Mouse (Mus musculus): Measurements from ENCODE around the gene Bach2.

Bach2 gene

DNA sequence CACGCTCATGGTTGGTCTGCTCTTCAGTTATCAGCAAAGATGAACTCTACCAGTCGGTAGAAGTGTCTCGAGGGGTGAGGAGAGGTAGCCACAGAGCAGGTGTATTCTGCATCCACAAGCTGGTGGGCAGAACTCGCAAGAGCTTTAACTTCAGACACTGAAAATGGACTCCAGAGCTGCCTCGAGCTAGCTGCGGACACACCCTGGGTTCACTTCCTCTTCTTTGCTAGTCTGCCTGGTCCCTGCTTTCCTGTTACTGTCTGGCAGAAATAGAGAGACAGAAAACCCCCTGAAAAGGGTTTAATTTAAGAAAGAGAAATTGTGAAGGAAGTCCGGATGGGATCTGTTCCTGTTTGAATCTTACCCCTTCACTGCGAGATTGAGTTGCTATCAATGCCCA is 326.3 kb downstream of the Bach2 start:
- DNase-seq (ENCODE audit: low spot score in 2 of 2): peak in 1 of 2 experiments; percentile 34

DNA sequence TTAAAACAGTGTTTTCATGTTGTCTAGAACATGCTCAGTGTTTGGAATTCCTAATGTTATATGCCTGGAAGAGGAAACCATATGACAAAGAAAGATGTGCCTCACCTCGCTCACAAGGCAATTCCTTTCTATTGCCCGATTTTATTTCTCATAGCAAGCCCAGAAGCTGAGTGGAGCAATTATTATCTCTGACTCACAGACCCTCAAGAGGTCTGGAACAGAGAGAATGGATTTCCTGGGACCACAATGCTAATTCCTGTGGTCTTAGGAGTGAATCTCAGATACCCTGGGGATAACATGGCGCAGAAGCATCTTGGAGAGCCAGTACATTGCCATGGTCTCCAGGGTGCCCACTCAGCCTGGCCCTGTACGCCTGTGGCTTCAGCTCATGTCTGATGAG is 330.4 kb downstream of the Bach2 start:
- DNase-seq (ENCODE audit: low spot score in 2 of 2): no peak

DNA sequence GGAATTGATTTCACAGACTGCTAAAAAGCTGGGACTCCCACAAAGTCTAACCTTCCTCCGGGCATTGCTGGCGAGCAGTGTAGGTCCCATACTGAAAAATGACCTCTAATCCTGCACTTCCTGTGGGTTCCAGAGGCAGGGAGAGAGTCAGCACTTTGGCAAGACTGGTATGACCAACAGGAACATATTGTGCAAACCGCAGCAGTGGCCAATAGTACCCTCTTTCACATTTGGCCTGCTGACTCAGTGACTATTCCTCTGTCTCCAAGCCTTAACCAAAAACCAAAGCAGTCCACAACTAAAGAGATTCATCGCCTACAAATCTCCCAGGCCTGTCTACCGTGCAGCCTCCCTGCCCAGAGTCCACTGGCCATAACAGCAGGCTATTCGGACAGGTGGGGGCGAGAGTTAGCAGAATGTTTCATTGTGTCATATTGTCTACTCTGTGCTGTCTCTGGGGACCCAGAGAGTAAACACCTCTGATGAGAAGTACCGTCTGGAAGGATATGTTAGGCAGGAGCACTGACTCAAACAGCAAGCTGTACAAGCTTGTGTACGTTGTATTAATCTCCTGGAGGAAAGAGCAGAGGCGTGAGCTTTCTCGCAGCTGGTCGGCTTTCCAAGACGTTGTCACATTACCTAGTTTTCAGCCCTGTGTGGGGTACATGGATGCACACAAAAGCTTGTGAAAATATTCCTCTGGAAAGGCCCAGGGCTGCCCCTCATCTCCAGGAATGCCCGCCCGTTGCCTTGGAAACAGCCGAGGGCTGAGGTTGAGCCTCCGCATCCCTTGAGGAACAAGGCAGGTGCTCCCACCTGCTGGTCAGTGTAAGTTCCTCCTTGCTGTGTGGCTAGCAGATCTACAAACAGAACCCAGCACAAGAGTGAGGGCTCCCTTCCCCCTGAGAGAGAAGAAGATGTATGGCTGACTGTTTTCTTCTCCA is 331.7 kb downstream of the Bach2 start:
- no peak for DNase-seq (ENCODE audit: low spot score in 2 of 2)

DNA sequence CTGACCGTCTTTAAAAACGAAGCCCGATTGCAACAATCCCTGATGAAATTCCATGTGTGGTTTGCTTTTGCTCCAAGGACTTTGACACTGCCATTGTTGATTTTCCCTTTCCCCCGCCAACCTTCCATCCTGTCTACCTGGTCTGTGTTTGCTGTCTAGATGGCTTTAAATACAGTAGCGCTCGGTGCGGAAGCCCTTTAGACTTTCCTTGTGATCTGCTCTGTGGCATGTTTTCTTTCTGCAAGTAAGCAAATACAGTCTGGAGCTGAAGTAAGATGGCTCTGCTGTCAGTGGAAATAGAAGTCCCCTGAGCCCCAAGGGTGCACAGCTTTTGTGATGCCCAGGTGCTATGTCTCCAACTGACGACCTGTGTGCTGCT is 332.3 kb downstream of the Bach2 start:
- DNase-seq (ENCODE audit: low spot score in 2 of 2): no peak

DNA sequence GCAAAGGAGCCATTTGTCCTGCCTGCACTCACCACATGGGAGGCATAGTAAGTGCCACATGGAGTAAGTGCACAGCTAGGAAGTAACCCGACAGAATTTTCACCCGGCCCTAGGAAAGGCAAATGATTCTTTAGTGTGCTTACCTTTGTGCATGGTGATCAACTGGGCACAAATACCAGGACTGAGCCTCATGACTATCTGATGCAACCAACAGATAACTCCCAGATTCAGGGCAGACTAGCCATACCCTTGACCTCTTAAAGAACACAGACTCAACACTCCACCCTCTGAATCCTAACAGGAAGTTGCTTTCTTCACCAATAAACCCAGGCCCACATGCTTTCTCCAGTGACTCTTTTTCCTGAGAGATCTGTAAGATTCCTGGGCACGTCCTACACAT is 332.8 kb downstream of the Bach2 start:
- DNase-seq (ENCODE audit: low spot score in 2 of 2): no peak

DNA sequence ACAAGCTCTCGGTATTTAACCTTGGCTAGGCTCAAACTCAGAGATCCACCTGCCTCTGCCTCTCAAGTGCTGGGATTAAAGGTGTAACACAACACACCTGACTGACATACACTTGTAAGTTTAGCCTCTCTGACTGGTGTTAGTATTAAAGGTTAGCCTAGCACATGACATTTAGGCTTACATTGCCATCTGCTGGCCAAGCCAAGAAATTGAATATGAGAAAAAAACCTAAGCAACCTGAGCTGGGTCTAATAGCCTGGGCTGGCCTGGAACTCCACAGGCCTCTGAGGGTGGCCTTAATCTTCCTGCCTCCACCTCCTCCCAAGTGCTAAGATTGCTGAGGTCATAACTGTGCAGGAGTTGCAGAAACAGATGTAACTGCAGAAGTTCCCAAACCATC is 333.5 kb downstream of the Bach2 start:
- DNase-seq (ENCODE audit: low spot score in 2 of 2): no peak

DNA sequence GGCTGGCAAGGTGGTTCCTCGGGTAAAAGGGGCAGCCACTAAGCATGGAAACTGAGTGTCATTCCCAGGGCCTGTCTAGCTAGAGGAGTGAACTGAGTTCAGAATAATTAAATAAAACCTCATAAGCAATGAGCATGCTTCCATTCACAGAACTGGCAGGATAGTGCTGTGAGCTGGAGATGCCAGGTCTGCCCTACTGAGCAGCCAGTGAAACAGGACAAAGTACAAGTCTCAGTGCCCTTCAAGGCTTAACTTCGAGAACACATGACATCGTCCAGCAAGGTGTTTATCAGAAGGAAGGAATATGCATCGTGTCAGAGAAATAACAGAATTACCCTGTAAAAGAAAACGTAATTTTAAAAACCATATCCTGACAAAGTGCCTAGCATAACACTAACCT is 335.0 kb downstream of the Bach2 start:
- no peak for DNase-seq (ENCODE audit: low spot score in 2 of 2)

DNA sequence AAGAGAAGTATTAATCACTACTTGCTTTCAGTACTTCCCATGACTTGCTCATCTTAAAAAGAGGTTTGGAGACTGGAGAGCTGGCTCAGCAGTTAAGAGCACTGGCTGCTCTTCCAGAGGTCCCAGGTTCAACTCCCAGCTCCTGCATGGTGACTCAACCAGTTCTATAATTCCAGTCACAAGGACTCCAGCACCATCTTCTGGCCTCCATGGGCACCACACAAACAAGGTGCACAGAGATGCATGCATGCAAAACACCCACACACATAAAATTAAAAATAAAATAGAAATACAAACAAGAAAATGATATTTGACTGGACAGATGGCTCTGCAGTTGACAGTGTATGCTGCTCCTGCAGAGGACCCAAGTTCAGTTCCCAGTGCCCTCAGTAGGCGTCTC is 336.0 kb downstream of the Bach2 start:
- DNase-seq (ENCODE audit: low spot score in 2 of 2): no peak

DNA sequence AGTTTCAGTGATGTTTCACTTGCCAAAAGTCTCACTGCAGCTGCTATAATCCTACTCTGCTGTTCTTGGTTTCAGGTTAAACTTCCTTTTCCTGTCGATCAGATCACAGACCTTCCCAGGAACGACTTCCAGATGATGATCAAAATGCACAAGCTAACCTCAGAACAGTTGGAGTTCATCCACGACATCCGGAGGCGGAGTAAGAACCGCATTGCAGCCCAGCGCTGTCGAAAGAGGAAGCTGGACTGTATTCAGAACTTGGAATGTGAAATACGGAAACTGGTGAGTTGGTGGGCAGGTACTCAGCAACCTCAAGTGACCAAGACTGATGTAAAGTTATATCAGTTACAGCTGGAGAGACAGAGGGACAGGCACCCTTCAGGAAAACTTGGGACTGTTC is 336.6 kb downstream of the Bach2 start:
- no peak for DNase-seq (ENCODE audit: low spot score in 2 of 2)

DNA sequence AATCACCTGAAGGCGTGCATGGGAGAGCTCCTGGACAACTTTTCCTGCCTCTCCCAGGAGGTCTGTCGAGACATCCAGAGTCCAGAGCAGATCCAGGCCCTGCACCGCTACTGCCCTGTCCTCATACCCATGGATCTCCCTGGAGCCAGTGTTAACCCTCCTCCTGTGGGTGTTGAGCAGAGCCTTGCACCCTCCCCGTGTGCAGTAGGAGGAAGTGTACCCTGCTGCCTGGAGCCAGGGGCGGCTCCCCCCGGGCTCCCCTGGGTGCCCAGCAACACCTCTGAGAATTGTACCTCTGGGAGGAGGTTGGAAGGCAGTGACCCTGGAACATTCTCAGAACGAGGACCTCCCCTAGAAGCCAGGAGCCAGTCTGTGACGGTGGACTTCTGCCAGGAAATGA is 341.2 kb downstream of the Bach2 start:
- no peak for DNase-seq (ENCODE audit: low spot score in 2 of 2)

DNA sequence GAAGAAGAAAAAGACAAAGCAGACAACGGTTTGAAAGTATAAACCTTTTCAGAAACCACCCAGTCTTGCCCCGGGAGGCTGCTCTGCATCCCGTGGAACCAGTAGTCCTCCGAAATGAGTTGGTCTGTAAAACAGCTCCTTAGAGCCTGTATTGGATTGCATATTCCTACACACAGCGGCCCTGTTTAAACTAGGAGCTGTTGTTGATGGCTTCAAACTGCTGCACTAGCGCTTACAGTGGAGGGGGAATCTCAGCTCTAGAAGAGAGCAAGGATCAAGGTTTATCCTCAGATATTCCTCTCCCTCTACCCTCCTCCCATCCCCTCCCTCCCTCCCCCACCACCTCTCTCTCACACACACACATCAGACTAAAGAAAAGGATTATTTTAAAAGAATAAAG is 345.6 kb downstream of the Bach2 start:
- no peak for DNase-seq (ENCODE audit: low spot score in 2 of 2)

DNA sequence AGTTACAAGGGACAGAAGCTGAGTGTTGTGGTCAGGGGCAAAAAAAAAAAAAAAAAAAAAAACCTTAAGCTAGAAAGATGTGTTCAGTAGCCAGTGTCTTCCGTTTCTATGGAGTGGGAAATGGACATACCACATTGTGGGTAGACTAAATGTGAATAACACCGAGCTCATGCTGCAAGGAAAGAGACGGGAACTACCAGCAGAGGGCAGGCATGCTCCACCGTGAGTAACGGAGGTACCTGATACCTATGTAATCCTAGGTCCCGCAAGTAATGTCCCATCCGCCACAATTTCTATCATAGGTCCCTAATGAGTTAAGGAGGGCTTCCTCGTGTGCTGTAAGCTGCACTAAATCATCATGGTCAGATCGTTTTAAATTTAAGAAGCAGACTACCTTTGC is 348.0 kb downstream of the Bach2 start:
- DNase-seq (ENCODE audit: low spot score in 2 of 2): peak; percentile 67 to 82

DNA sequence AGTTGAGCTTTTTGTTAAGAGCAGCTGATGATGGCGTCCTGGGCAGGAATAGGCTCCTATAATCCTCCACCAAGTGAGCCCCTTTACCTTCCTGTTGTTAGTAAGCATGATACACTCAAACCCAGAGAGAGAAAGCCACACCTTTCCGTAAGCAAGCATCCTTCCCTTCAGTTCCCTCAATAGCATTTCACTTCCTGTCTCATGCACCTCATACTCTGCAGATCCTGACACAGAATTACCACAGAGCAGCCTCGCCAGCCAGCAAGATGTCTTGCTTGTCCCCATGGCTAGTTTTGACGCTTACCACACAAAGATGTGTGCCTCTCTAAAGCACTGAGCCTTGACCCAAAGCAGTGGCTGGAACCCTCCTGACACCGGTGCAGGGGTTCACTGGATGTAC is 348.9 kb downstream of the Bach2 start:
- DNase-seq (ENCODE audit: low spot score in 2 of 2): no peak

DNA sequence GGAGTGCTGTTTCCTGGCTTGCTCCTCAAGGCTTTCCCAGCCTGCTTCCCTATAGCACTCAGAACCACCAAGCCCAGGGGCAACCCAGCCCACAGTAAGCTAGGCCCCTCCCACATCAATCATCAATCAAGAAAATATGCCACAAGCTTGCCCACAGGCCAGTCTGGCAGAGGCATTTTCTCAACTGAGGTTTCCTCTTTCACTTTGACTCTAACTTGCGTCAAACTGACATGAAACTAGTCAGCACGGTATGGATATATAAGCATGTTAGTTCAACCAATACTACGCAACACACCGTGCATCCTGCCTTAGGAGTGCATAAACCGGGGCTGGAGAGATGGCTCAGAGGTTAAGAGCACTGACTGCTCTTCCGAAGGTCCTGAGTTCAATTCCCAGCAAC is 349.6 kb downstream of the Bach2 start:
- no peak for DNase-seq (ENCODE audit: low spot score in 2 of 2)

DNA sequence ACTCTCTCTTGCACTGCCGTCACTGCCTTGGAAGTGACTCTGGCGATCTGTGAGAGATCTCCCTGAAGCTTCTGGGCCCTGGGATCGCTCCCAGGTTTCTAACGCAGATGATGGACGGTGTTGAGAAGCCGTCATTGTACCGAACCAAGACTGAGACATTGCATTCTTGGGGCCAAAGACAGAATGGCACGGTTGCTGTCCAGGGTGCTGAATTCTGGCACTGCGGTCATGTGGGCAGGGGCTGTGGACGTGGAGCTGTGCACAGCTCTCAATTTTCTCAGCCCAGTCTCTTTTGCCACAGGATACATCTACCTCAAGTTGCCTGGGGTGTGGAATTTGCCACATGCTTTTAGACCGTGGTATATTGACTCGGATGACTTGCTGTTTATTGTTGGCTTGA is 362.5 kb downstream of the Bach2 start:
- peak; percentile 42 to 84 for DNase-seq (ENCODE audit: low spot score in 2 of 2)

DNA sequence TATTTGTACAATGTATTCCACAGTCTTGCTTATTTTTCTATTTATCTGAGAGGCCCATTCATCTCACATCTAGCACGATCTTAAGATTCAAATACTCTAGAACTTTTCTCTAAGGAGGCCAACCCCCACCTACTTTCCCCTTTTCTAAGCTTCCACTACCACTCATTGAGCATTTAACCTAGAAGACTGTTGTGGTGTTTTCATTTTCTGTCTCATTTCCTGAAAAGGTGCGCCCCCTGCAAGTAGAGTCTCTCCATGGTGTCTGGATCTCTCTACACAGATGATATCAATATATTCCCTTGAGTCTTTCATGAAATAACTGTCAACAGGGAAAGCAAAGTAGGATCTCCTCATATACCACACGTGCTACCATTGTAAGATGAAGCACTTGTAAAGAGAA is 364.1 kb downstream of the Bach2 start, which contains the start of gene Gja10:
Gene Gja10 (minus strand): TSS at position 101 of the 400 bp plus-strand sequence.
- no peak for DNase-seq (ENCODE audit: low spot score in 2 of 2)

DNA sequence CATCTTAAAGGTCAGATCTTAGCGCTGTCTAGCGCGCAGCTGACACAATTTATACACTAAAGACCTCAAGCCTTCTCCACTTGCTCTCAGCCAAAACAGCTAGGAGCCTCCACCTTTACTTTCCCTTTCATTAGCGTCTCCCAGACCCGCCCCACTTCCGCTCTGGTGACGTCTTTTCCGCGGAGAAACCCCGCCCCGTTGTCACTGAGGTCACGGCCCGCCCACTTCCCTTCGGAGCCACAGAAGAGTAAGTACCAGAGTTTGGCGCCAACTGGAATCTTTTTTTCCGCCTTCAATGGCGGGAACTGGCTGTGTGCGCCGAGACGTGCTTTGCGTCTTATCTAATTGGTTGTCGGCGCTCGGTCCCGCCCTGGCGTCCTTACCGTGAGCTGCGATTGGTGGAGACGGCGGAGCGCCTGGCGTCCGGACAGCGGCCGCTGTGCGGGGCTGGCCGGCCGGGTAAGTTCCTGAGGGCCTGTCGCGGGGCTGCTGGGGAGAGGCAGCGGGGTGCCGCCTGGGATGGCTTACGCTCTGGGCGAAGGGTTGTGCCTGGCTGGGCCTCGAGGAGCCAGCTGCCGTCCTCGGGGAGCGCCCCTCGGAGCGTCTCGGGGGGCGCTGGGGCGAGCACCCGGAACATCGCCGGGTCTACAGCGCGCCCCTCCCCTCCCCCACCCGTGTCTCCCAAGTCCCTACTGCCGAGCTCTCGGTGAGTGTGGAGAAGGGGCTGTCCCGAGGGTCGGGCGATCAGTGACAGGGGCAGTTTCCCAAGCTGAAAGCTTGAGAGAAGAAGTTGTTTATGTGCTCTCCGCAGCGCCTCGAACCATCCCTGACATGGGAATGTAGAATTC is 376.7 kb downstream of the Bach2 start, which contains the start of gene Casp8ap2:
Gene Casp8ap2 (plus strand): TSS at position 418 of the 848 bp plus-strand sequence.
- peak; percentile 98 to 99 for DNase-seq (ENCODE audit: low spot score in 2 of 2)

DNA sequence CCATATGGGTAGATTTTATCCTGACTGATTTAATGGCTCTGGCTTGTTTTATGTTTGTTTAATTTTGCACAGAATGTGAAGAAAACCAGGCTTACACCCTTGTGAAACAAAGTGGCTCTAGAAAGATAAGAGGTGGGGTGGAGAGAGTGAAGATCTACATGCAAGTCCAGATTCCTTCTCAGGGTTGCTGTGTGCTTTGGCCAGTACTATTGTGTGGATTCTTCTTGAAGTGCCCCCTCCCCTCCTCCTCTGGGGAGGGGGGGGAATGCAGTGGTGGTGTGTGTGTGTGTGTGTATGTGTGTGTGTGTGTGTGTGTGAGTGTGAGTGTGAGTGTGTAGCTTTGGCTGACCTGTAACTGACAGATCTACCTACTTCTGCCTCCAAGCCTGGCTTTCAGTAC is 383.0 kb downstream of the Bach2 start:
- DNase-seq (ENCODE audit: low spot score in 2 of 2): no peak
